Mouse (Mus musculus): ENCODE data around the gene Ptprd. TPM values are rescaled to one million over a fixed set of nuclear protein-coding genes. Genes with fewer than 3 reads are reported as not detected.

The Ptprd gene
- total and polyA plus RNA-seq, 3 experiments = not detected

GRCm38 (mm10) chr4:77241852-77242455 is 969.8 kb downstream of the Ptprd start:
- Histone ChIP-seq H3K9ac (ENCODE audit: control insufficient read depth, low read depth, low read length, poor library complexity, severe bottlenecking) (no peak overlapping the region), H3K36me3 (ENCODE audit: control insufficient read depth in 1 of 2, insufficient read depth in 2 of 2, low read length in 2 of 2) (no peaks in the 10 kb centered on the region), H3K4me1 (ENCODE audit: control insufficient read depth in 1 of 2, insufficient read depth in 2 of 2, low read length in 2 of 2) (no peaks in the 10 kb centered on the region), H3K4me3 (ENCODE audit: control insufficient read depth in 1 of 2, insufficient read depth in 1 of 2, low read depth in 2 of 2, low read length in 2 of 2) (no peak overlapping the region), H3K79me2 (ENCODE audit: control insufficient read depth, insufficient read depth, low read length, poor library complexity) (no peaks in the 10 kb centered on the region), H3K27ac (ENCODE audit: control insufficient read depth, low read depth, low read length) (no peak overlapping the region), H3K27me3 (ENCODE audit: control insufficient read depth in 1 of 2, insufficient read depth in 2 of 2, low read length in 2 of 2) (no peaks in the 10 kb centered on the region), H3K9me3 (replicated peaks; ENCODE audit: insufficient read depth, low read length) (no peaks in the 10 kb centered on the region)
- DNase-seq (ENCODE audit: low read depth, low spot score) = no peak
- TF ChIP-seq POLR2AphosphoS5 (IDR thresholded peaks at IDR 0.05; ENCODE audit: borderline replicate concordance, low read depth, low read length) (no peak), RAD21 (IDR thresholded peaks at IDR 0.05; ENCODE audit: low read depth, low read length) (no peak), MYB (IDR thresholded peaks at IDR 0.05; ENCODE audit: low read depth, low read length) (no peak), ZNF384 (IDR thresholded peaks at IDR 0.05; ENCODE audit: low read depth, low read length) (no peak), CHD2 (IDR thresholded peaks at IDR 0.05; ENCODE audit: low read length) (no peak), ZC3H11A (IDR thresholded peaks at IDR 0.05; ENCODE audit: low read depth, low read length) (no peak), MEF2A (IDR thresholded peaks at IDR 0.05; ENCODE audit: extremely low read depth, insufficient replicate concordance, low read depth, low read length, poor library complexity, severe bottlenecking) (no peak), POLR2AphosphoS2 (IDR thresholded peaks at IDR 0.05; ENCODE audit: low read length) (no peak), TBP (IDR thresholded peaks at IDR 0.05; ENCODE audit: low read depth, low read length) (no peak), NELFE (IDR thresholded peaks at IDR 0.05; ENCODE audit: low read depth, low read length) (no peak), CTCF (IDR thresholded peaks at IDR 0.05 in 2 of 3, conservative IDR thresholded peaks at IDR 0.05 in 1 of 3; ENCODE audit: control insufficient read depth in 1 of 3, insufficient read depth in 1 of 3, low read depth in 2 of 3, low read length in 3 of 3, poor library complexity in 1 of 3, severe bottlenecking in 1 of 3) (no peak), E2F4 (IDR thresholded peaks at IDR 0.05; ENCODE audit: borderline replicate concordance, low read depth, low read length) (no peak), GABPA (IDR thresholded peaks at IDR 0.05; ENCODE audit: low read depth, low read length) (no peak), BHLHE40 (IDR thresholded peaks at IDR 0.05; ENCODE audit: borderline replicate concordance, low read depth, low read length) (no peak), POLR2A (IDR thresholded peaks at IDR 0.05; ENCODE audit: control insufficient read depth in 1 of 2, insufficient read depth in 1 of 2, low read depth in 1 of 2, low read length in 2 of 2, poor library complexity in 1 of 2) (no peak), USF2 (IDR thresholded peaks at IDR 0.05; ENCODE audit: borderline replicate concordance in 1 of 2, insufficient read depth in 1 of 2, low read depth in 1 of 2, low read length in 2 of 2) (no peak), KAT2A (conservative IDR thresholded peaks at IDR 0.05; ENCODE audit: low read depth, low read length) (no peak), MYC (IDR thresholded peaks at IDR 0.05; ENCODE audit: low read depth, low read length) (no peak), ZMIZ1 (IDR thresholded peaks at IDR 0.05; ENCODE audit: low read depth, low read length) (no peak), ZKSCAN1 (IDR thresholded peaks at IDR 0.05; ENCODE audit: low read depth, low read length) (no peak)

GRCm38 (mm10) chr4:77238144-77238543 is 973.6 kb downstream of the Ptprd start:
- H3K4me3 ChIP-seq (ENCODE audit: control insufficient read depth in 1 of 2, insufficient read depth in 1 of 2, low read depth in 2 of 2, low read length in 2 of 2) = no peak overlapping the region
- H3K27me3 ChIP-seq (ENCODE audit: control insufficient read depth in 1 of 2, insufficient read depth in 2 of 2, low read length in 2 of 2) = no peaks in the 10 kb centered on the region
- DNase-seq (ENCODE audit: low read depth, low spot score) = no peak
- H3K27ac ChIP-seq (ENCODE audit: control insufficient read depth, low read depth, low read length) = no peak overlapping the region
- no peak for TF ChIP-seq GATA1 (IDR thresholded peaks at IDR 0.05; ENCODE audit: low read depth, low read length)
- TF ChIP-seq ZC3H11A (IDR thresholded peaks at IDR 0.05; ENCODE audit: low read depth, low read length) = no peak
- no peak for TF ChIP-seq MAFK (IDR thresholded peaks at IDR 0.05; ENCODE audit: borderline replicate concordance, low read depth, low read length)
- no peak for TF ChIP-seq ETS1 (IDR thresholded peaks at IDR 0.05; ENCODE audit: low read depth, low read length)
- TF ChIP-seq MXI1 (IDR thresholded peaks at IDR 0.05; ENCODE audit: low read depth, low read length) = no peak
- no peak for TF ChIP-seq TAL1 (IDR thresholded peaks at IDR 0.05; ENCODE audit: low read length)
- TF ChIP-seq CHD2 (IDR thresholded peaks at IDR 0.05; ENCODE audit: low read length) = no peak
- no peak for TF ChIP-seq HCFC1 (IDR thresholded peaks at IDR 0.05; ENCODE audit: low read depth, low read length)
- no peak for TF ChIP-seq MEF2A (IDR thresholded peaks at IDR 0.05; ENCODE audit: extremely low read depth, insufficient replicate concordance, low read depth, low read length, poor library complexity, severe bottlenecking)
- no peak for TF ChIP-seq JUND (IDR thresholded peaks at IDR 0.05; ENCODE audit: low read depth, low read length)
- TF ChIP-seq RCOR1 (IDR thresholded peaks at IDR 0.05; ENCODE audit: low read depth, low read length) = no peak
- TF ChIP-seq MYC (IDR thresholded peaks at IDR 0.05; ENCODE audit: low read depth, low read length) = no peak
- H3K79me2 ChIP-seq (ENCODE audit: control insufficient read depth, insufficient read depth, low read length, poor library complexity) = no peaks in the 10 kb centered on the region
- H3K9ac ChIP-seq (ENCODE audit: control insufficient read depth, low read depth, low read length, poor library complexity, severe bottlenecking) = no peak overlapping the region
- no peaks in the 10 kb centered on the region for H3K36me3 ChIP-seq (ENCODE audit: control insufficient read depth in 1 of 2, insufficient read depth in 2 of 2, low read length in 2 of 2)
- H3K4me1 ChIP-seq (ENCODE audit: control insufficient read depth in 1 of 2, insufficient read depth in 2 of 2, low read length in 2 of 2) = no peaks in the 10 kb centered on the region
- H3K9me3 ChIP-seq (replicated peaks; ENCODE audit: insufficient read depth, low read length) = no peaks in the 10 kb centered on the region

Measured in MEL (cell line).